Mouse (Mus musculus) urinary bladder, postnatal 14 days (tissue): ENCODE data around the gene Scgb3a1.

ENCODE experiments used
- DNase-seq: peaks from one replicate; pipeline ENCODE4 v3.0.0; 2021; ENCODE audit warnings: low spot score

The Scgb3a1 gene

GRCm38 (mm10) chr11:49658791-49659469 lies 4.5 kb upstream of the Scgb3a1 start:
- DNase-seq, result no peak

- no peak for DNase-seq
Measured at GRCm38 (mm10) chr11:49659470-49659799, 4.0 kb upstream of the Scgb3a1 start.

- DNase-seq, result no peak
Measured at GRCm38 (mm10) chr11:49662292-49662780, 1.1 kb upstream of the Scgb3a1 start.

GRCm38 (mm10) chr11:49664262-49665140 lies 1.1 kb downstream of the Scgb3a1 start:
- DNase-seq, result no peak

- no peak for DNase-seq
Measured at GRCm38 (mm10) chr11:49665462-49665861, 2.1 kb downstream of the Scgb3a1 start.

- DNase-seq, result no peak
Measured at GRCm38 (mm10) chr11:49673433-49673832, 10.0 kb downstream of the Scgb3a1 start.

GRCm38 (mm10) chr11:49684237-49684973 lies 21.0 kb downstream of the Scgb3a1 start:
- DNase-seq, result no peak

- DNase-seq, result no peak
Measured at GRCm38 (mm10) chr11:49695013-49695412, 31.6 kb downstream of the Scgb3a1 start.

GRCm38 (mm10) chr11:49695695-49696094 lies 32.3 kb downstream of the Scgb3a1 start:
- no peak for DNase-seq

GRCm38 (mm10) chr11:49696472-49696871 lies 33.1 kb downstream of the Scgb3a1 start:
- DNase-seq, result no peak

GRCm38 (mm10) chr11:49697779-49698178 lies 34.4 kb downstream of the Scgb3a1 start:
- no peak for DNase-seq

GRCm38 (mm10) chr11:49699079-49699478 lies 35.7 kb downstream of the Scgb3a1 start:
- no peak for DNase-seq

GRCm38 (mm10) chr11:49702014-49702413 lies 38.6 kb downstream of the Scgb3a1 start:
- DNase-seq, result no peak

- no peak for DNase-seq
Measured at GRCm38 (mm10) chr11:49704804-49705203, 41.4 kb downstream of the Scgb3a1 start.

GRCm38 (mm10) chr11:49707834-49708233 lies 44.4 kb downstream of the Scgb3a1 start:
- no peak for DNase-seq

- DNase-seq, result no peak
Measured at GRCm38 (mm10) chr11:49710664-49711063, 47.3 kb downstream of the Scgb3a1 start.

GRCm38 (mm10) chr11:49711981-49712554 lies 48.7 kb downstream of the Scgb3a1 start:
- peak; percentile 29 for DNase-seq

GRCm38 (mm10) chr11:49712555-49713335 lies 49.3 kb downstream of the Scgb3a1 start, which contains the start of gene Cnot6:
Cnot6 (minus strand) TSS chr11:49712723.
- DNase-seq, result peak; percentile 98

- peak; percentile 8 for DNase-seq
Measured at GRCm38 (mm10) chr11:49713336-49714334, 50.2 kb downstream of the Scgb3a1 start.
